Mouse (Mus musculus): Measurements from ENCODE around the gene Olfr722. TPM values are rescaled to one million over a fixed set of nuclear protein-coding genes. Genes with fewer than 3 reads are reported as not detected.
"Not testable (repeated sequence)": the region's sequence is repeated elsewhere in the genome, so short reads cannot be mapped to it uniquely, and the experiment has no call there.

Olfr722 gene
- polyA plus RNA-seq (2014; fragmentation: Nextera tagmentation; extraction: Ambion mirVana): not detected in 2 replicates

- H3K27me3 ChIP-seq (ENCODE audit: control insufficient read depth, insufficient read depth, low read length): no peaks in the 10 kb centered on the region
- H3K9ac ChIP-seq (ENCODE audit: low read length): no peak within 1 kb of the TSS
- H3K4me3 ChIP-seq (ENCODE audit: control insufficient read depth in 1 of 2, insufficient read depth in 1 of 2, low read depth in 1 of 2, low read length in 2 of 2): no peak within 1 kb of the TSS
- H3K4me2 ChIP-seq (ENCODE audit: low read length): no peak within 1 kb of the TSS
- no peak for ATAC-seq (ENCODE audit: insufficient number of reproducible peaks, insufficient read depth, low FRiP score, low read depth)
- no peaks in the 10 kb centered on the region for H3K4me1 ChIP-seq (ENCODE audit: control insufficient read depth in 2 of 2, insufficient read depth in 2 of 2, low read length in 2 of 2)
- H3K27ac ChIP-seq (replicated peaks in 1 of 2; ENCODE audit: control insufficient read depth in 1 of 2, insufficient read depth in 1 of 2, low read depth in 2 of 2, low read length in 2 of 2): no peak within 1 kb of the TSS
- no peaks in the 10 kb centered on the region for H3K36me3 ChIP-seq (ENCODE audit: control insufficient read depth, insufficient read depth, low read length)
- H3K9me3 ChIP-seq (ENCODE audit: control insufficient read depth, low read length): no peaks in the 10 kb centered on the region
These were observed at the start of gene Olfr722 for GRCm38 (mm10) chr14:49901899-49902298. Gene Olfr722, minus strand, starts transcription at chr14:49901999.

DNA sequence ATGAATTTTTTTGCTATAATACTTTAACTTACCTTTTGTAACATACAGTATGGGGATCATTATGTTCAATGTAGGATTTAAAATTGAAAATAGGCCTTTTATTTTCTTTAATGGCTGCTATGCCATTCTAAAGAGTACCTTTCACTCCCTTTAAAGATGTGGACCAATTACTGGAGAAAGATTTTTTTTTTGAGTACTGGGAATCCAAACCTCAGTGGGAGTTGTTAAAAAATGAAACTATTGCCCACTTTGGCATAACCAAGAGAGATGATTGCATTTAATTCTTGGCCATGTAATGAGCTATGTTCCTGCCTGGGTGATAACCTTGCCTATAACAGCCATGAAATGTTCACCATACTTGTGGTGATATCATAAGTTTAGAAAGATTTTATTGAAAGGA is 29.9 kb upstream of the Olfr722 start, which contains the start of gene Olfr723:
Gene Olfr723, minus strand, starts transcription at position 101 of the 400 bp plus-strand sequence.
- H3K27ac ChIP-seq (replicated peaks in 1 of 2; ENCODE audit: control insufficient read depth in 1 of 2, insufficient read depth in 1 of 2, low read depth in 2 of 2, low read length in 2 of 2); H3K4me3 ChIP-seq (ENCODE audit: control insufficient read depth in 1 of 2, insufficient read depth in 1 of 2, low read depth in 1 of 2, low read length in 2 of 2); H3K9ac ChIP-seq (ENCODE audit: low read length); H3K4me1 ChIP-seq (ENCODE audit: control insufficient read depth in 2 of 2, insufficient read depth in 2 of 2, low read length in 2 of 2); H3K9me3 ChIP-seq (ENCODE audit: control insufficient read depth, low read length); ATAC-seq (ENCODE audit: insufficient number of reproducible peaks, insufficient read depth, low FRiP score, low read depth); H3K27me3 ChIP-seq (ENCODE audit: control insufficient read depth, insufficient read depth, low read length); H3K4me2 ChIP-seq (ENCODE audit: low read length); H3K36me3 ChIP-seq (ENCODE audit: control insufficient read depth, insufficient read depth, low read length): not testable (repeated sequence)

DNA sequence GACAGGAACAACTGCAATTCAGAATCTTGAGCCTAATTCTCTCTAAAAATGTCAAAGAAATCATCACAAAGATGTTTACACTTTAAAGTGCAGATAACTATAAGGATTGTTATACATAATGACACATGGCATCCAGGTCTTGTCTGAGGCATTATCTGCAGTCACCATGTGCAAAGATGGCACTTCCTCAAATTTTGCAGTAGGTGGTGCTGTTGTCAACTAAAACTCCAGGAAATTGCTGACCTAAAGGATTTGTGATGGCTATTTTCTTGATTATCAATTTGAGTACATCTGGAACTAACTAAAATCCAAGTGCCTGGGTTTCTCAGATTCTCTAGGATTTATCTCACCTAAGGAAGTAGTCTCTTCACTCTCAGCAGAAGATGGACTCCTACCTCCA is 41.4 kb downstream of the Olfr722 start:
- Histone ChIP-seq H3K27ac (replicated peaks in 1 of 2; ENCODE audit: control insufficient read depth in 1 of 2, insufficient read depth in 1 of 2, low read depth in 2 of 2, low read length in 2 of 2) (no peak overlapping the region), H3K9ac (ENCODE audit: low read length) (no peak overlapping the region), H3K4me1 (ENCODE audit: control insufficient read depth in 2 of 2, insufficient read depth in 2 of 2, low read length in 2 of 2) (no peaks in the 10 kb centered on the region), H3K36me3 (ENCODE audit: control insufficient read depth, insufficient read depth, low read length) (no peaks in the 10 kb centered on the region), H3K4me2 (ENCODE audit: low read length) (no peak overlapping the region), H3K9me3 (ENCODE audit: control insufficient read depth, low read length) (no peaks in the 10 kb centered on the region), H3K4me3 (ENCODE audit: control insufficient read depth in 1 of 2, insufficient read depth in 1 of 2, low read depth in 1 of 2, low read length in 2 of 2) (no peak overlapping the region), H3K27me3 (ENCODE audit: control insufficient read depth, insufficient read depth, low read length) (no peaks in the 10 kb centered on the region)
- no peak for ATAC-seq (ENCODE audit: insufficient number of reproducible peaks, insufficient read depth, low FRiP score, low read depth)

Other genes with a start within 250 kb of the Olfr722 start
- gene Armh4, start 118.6 kb downstream of the Olfr722 start, polyA plus RNA-seq (2014; fragmentation: Nextera tagmentation; extraction: Ambion mirVana): 57.2 and 58.8 TPM in 2 replicates
- not detected in 2 replicates for gene Olfr723, start 29.8 kb upstream of the Olfr722 start, polyA plus RNA-seq (2014; fragmentation: Nextera tagmentation; extraction: Ambion mirVana)
- gene Olfr724, start 61.3 kb upstream of the Olfr722 start, polyA plus RNA-seq (2014; fragmentation: Nextera tagmentation; extraction: Ambion mirVana): not detected in 2 replicates
- not detected in 2 replicates for gene Olfr725, start 138.4 kb upstream of the Olfr722 start, polyA plus RNA-seq (2014; fragmentation: Nextera tagmentation; extraction: Ambion mirVana)
- gene Olfr726, start 189.0 kb upstream of the Olfr722 start, polyA plus RNA-seq (2014; fragmentation: Nextera tagmentation; extraction: Ambion mirVana): not detected in 2 replicates
- not detected in 2 replicates for gene Olfr727, start 221.2 kb upstream of the Olfr722 start, polyA plus RNA-seq (2014; fragmentation: Nextera tagmentation; extraction: Ambion mirVana)
- not detected in 2 replicates for gene Olfr728, start 240.7 kb upstream of the Olfr722 start, polyA plus RNA-seq (2014; fragmentation: Nextera tagmentation; extraction: Ambion mirVana)

Data from heart, embryonic 14.5 days (tissue).